Mouse (Mus musculus) liver, embryonic 14.5 days (tissue): ENCODE results near the gene E2f1.

Experiments
- CTCF ChIP-seq: IDR thresholded peaks from 2 replicates; pipeline ENCODE4 v1.5.1; 2016; ENCODE audit warnings: antibody characterized with exemption, low read depth, control low read depth
- EP300 ChIP-seq: IDR thresholded peaks from 2 replicates; pipeline ENCODE4 v1.6.1; 2016; ENCODE audit warnings: antibody characterized with exemption, low read depth

DNA sequence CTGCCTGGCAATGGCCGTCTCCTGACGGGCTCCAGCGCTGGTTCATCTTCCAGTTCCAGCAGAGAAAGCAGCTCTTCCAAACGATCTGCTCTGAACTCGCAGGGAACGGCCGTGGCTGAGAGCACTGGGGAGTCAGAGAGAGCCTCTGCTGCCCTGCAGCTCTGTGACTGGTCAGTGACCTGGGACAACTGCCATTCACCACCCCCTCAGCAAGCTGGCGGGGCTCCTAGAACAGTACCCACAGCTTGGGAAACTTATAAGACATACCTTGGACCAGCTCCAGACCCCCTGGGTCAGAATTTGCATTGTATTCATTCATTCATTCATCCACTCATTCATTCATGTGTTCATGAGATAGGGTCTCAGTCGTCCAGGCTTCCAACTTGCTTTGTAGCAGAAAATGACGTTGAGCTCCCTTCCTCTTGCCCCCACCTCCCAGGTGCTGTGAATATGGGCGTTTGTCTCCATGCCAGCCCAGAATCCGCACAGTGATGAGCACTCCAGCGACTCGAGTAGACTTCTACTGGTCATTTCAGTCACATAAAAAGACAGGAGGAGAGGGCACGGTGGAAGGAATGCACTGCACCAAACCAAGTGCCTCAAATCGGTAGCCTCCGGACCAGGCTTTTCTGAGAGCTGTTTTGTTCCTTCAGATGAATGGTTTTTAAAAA, 15.4 kb upstream of the E2f1 start:
- TF ChIP-seq CTCF (no peak), EP300 (no peak)
